Mouse (Mus musculus) left cerebral cortex, adult 8-10 months (tissue): Measurements from ENCODE around the gene Rgs12. TPM values are rescaled to one million over a fixed set of nuclear protein-coding genes. Genes with fewer than 3 reads are reported as not detected.

Source experiments
- DNase-seq, 2 experiments: peaks; one replicate each; pipeline ENCODE4 v3.0.0; 2022; ENCODE audit warnings: low spot score in 2 of 2
- total RNA-seq, 4 experiments: library from RNA; stranded (reverse); gene quantifications; 2 replicates each; pipeline ENCODE4 v1.2.4; 2022

Rgs12 gene
- 10 to 100 TPM; 43.3 to 59.1 (median 45.4) TPM for total RNA-seq

- peak in 1 of 2 experiments; percentile 44 for DNase-seq
These were observed at the start of gene Rgs12 for GRCm38 (mm10) chr5:34948861-34949760. TSS of gene Rgs12 (plus strand) at chr5:34949445.

GRCm38 (mm10) chr5:34899787-34900469 is 49.3 kb upstream of the Rgs12 start:
- DNase-seq, result no peak

- DNase-seq, result no peak
These were observed 46.9 kb upstream of the Rgs12 start for GRCm38 (mm10) chr5:34902371-34902770.

- DNase-seq, result peak in 1 of 2 experiments; percentile 36
These were observed 46.3 kb upstream of the Rgs12 start for GRCm38 (mm10) chr5:34902811-34903385.

GRCm38 (mm10) chr5:34904412-34904811 is 44.8 kb upstream of the Rgs12 start:
- no peak for DNase-seq

- DNase-seq, result no peak
These were observed 42.0 kb upstream of the Rgs12 start for GRCm38 (mm10) chr5:34907230-34907629.

- no peak for DNase-seq
These were observed 41.1 kb upstream of the Rgs12 start, which contains the start of gene Msantd1 for GRCm38 (mm10) chr5:34907910-34908725. TSS of gene Msantd1 (plus strand) at chr5:34908012.

GRCm38 (mm10) chr5:34908726-34909633 is 40.3 kb upstream of the Rgs12 start:
- DNase-seq, result no peak

GRCm38 (mm10) chr5:34909634-34910503 is 39.4 kb upstream of the Rgs12 start:
- no peak for DNase-seq

- no peak for DNase-seq
These were observed 38.8 kb upstream of the Rgs12 start for GRCm38 (mm10) chr5:34910504-34910815.

- peak; percentile 46 to 56 for DNase-seq
These were observed 33.4 kb upstream of the Rgs12 start for GRCm38 (mm10) chr5:34915801-34916200.

- no peak for DNase-seq
These were observed 32.0 kb upstream of the Rgs12 start for GRCm38 (mm10) chr5:34917234-34917655.

- no peak for DNase-seq
These were observed 30.5 kb upstream of the Rgs12 start for GRCm38 (mm10) chr5:34918785-34919184.

GRCm38 (mm10) chr5:34922531-34922930 is 26.7 kb upstream of the Rgs12 start:
- DNase-seq, result no peak

GRCm38 (mm10) chr5:34923920-34924319 is 25.3 kb upstream of the Rgs12 start:
- DNase-seq, result no peak

GRCm38 (mm10) chr5:34924519-34924918 is 24.7 kb upstream of the Rgs12 start:
- no peak for DNase-seq

- DNase-seq, result no peak
These were observed 21.6 kb upstream of the Rgs12 start for GRCm38 (mm10) chr5:34927648-34928047.

GRCm38 (mm10) chr5:34930151-34930975 is 18.9 kb upstream of the Rgs12 start:
- DNase-seq, result no peak
